Mouse (Mus musculus): Measurements from ENCODE around the gene Zfp575.

DNA sequence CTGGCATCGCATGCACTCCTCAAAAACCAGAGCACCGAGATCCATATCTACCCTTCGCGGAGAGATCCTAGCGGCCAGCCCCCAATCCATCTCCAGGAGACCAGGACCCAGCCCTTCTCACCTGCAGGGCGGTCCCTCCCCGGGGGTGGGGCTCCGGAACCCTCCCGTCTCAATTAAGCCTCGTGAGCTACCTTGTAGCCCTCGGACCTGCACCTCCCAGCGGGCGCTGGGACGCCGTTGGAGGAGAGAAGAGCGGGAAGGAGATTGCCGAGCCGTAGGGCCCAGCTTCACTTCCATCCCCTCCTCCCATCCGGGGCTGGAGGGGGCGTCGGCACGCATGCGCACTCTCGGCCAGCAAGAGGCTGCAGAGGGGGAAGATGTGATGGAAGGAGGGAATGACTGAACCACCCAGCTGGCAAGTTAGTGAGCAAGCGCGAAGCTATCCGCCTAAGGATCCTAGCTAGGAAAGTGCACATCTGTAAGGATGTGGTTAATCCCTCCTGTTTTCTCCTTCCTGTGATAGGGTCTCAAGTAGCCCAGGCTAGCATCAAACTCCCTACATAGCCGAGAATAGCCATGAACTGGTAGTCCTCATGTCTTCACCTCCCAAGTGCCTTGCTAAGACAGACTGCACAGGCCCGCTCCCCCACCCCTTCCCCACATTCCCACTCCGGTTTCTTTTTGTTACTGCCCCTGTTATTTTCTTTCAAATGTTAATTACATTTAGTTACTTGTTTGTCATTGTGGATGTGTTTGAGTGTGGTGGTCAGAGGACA, at the start of gene Zfp575, which contains the start of gene Ethe1:
- TF ChIP-seq CTCF (IDR thresholded peaks at IDR 0.05; ENCODE audit: control insufficient read depth, insufficient read depth, low read length) (no peak), POLR2A (IDR thresholded peaks at IDR 0.05; ENCODE audit: borderline replicate concordance, control insufficient read depth, low read depth, low read length) (no peak)
